Mouse (Mus musculus): ENCODE results near the gene Rab7b. TPM values are rescaled to one million over a fixed set of nuclear protein-coding genes. Genes with fewer than 3 reads are reported as not detected.
A peak's percentile ranks its signal among the peaks of the same experiment; 100 is the strongest.

The Rab7b gene
- polyA plus RNA-seq, 1 experiment from 2014 or later: 2.3 TPM

DNA sequence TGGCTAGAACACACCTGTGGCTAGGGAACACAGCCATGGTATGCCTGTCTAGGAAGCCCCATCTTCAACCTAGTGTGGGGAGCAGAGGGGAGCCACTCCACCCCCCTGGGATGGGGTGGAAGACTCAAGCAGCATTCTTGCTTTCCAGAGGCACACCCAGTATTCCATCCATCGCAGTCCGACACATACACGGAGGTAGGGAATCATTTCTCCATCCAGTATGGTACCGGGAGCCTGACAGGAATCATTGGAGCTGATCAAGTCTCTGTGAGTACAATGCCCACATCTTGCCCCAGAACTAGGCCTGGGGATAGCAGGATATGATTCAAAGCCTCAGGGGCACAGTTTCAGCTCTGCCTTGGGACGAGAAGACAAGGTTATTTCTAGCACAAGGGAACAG lies 24.4 kb upstream of the Rab7b start:
- TF ChIP-seq CTCF (IDR thresholded peaks at IDR 0.05; ENCODE audit: low read depth) (no peak), EP300 (IDR thresholded peaks at IDR 0.05; ENCODE audit: low read depth) (no peak)
- Histone ChIP-seq H3K4me1 (ENCODE audit: insufficient read depth) (peaks cover 20% of the 10 kb centered on the region), H3K4me3 (ENCODE audit: low read depth, low read length) (no peak overlapping the region), H3K27me3 (ENCODE audit: insufficient read depth, low read length) (no peaks in the 10 kb centered on the region), H3K36me3 (replicated peaks; ENCODE audit: insufficient read depth, low read length) (peaks cover 6% of the 10 kb centered on the region), H3K27ac (ENCODE audit: low read depth) (no peak overlapping the region), H3K9me3 (ENCODE audit: low read length) (no peaks in the 10 kb centered on the region), H3K4me2 (ENCODE audit: low read depth, low read length) (peak overlapping the region; percentile 51), H3K9ac (replicated peaks) (no peak overlapping the region)
- WGBS (ENCODE audit: insufficient replicate concordance): 89% methylated on average over 5 of the region's 5 CpGs
- no peak for DNase-seq
- ATAC-seq: no peak

DNA sequence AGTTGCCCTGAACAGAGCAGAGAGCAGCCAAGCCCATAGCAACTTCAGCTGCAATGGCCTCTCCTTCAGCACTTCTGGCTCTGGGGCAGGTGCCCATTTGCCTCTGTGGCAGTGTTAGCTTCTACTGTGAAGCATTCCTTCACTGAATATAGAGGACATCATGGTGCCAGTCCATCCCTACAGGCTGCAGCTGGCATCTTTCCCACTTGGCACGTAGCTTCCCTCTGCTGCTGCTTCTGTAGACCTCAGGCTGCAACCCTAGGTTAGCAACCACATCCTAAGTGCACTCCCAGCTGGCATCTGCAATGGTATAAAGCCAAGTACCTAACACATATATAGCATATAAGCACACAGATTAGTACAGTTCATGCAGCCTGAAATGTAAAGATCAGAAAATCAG lies 22.6 kb upstream of the Rab7b start:
- DNase-seq (no peak), ATAC-seq (no peak)
- no peak overlapping the region for H3K27ac ChIP-seq (ENCODE audit: low read depth)
- H3K9ac ChIP-seq (replicated peaks): no peak overlapping the region
- no peaks in the 10 kb centered on the region for H3K9me3 ChIP-seq (ENCODE audit: low read length)
- H3K4me3 ChIP-seq (ENCODE audit: low read depth, low read length): no peak overlapping the region
- 77% methylated on average over 1 of the region's 1 CpGs for WGBS (ENCODE audit: insufficient replicate concordance)
- H3K4me2 ChIP-seq (ENCODE audit: low read depth, low read length): no peak overlapping the region
- no peak for TF ChIP-seq CTCF (IDR thresholded peaks at IDR 0.05; ENCODE audit: low read depth)
- no peak for TF ChIP-seq EP300 (IDR thresholded peaks at IDR 0.05; ENCODE audit: low read depth)
- peaks cover 7% of the 10 kb centered on the region for H3K4me1 ChIP-seq (ENCODE audit: insufficient read depth)
- H3K36me3 ChIP-seq (replicated peaks; ENCODE audit: insufficient read depth, low read length): peaks cover 6% of the 10 kb centered on the region
- H3K27me3 ChIP-seq (ENCODE audit: insufficient read depth, low read length): no peaks in the 10 kb centered on the region

DNA sequence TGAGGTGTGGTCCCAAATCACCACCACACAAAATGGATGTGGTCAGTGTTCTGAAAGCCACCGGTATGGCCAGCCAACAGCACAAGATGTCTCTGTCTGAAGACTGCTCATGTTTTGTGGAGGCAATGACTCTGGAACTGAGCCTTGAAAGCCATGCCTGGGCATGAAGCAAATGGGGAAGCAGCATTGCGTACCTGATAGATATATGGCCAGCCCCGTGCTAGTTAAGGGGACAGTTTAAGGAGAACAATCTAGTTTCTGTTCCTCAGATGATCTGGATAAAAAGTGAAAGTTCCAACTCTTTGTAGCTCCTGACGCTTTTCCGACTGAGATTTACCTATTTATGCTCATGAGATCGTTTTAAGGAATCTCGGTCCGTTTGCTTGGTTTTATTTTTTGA lies 17.4 kb upstream of the Rab7b start:
- TF ChIP-seq EP300 (IDR thresholded peaks at IDR 0.05; ENCODE audit: low read depth) (no peak), CTCF (IDR thresholded peaks at IDR 0.05; ENCODE audit: low read depth) (no peak)
- H3K4me3 ChIP-seq (ENCODE audit: low read depth, low read length): no peak overlapping the region
- WGBS (ENCODE audit: insufficient replicate concordance): 75% methylated on average over 8 of the region's 8 CpGs

DNA sequence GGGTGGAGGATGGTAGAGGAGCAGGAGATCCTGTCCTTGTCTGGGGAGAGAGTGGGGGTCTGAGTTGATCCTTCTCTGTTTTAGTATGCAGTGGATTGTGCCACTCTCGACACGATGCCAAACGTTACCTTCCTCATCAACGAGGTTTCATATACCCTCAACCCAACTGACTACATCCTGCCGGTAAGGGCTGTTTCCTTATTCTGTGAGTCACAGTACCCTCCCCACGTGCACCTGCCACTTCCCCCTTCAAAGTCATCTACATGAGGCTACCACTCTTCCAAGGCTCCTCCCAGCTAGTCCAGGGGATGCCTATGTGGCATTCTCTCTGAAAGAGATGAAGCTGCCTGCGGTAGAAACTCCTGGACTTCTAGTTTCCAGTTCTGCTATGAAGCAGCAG lies 16.1 kb upstream of the Rab7b start:
- Histone ChIP-seq H3K27ac (ENCODE audit: low read depth) (no peak overlapping the region), H3K4me3 (ENCODE audit: low read depth, low read length) (no peak overlapping the region), H3K9ac (replicated peaks) (no peak overlapping the region), H3K4me1 (ENCODE audit: insufficient read depth) (no peaks in the 10 kb centered on the region), H3K27me3 (ENCODE audit: insufficient read depth, low read length) (no peaks in the 10 kb centered on the region), H3K9me3 (ENCODE audit: low read length) (no peaks in the 10 kb centered on the region), H3K4me2 (ENCODE audit: low read depth, low read length) (no peak overlapping the region), H3K36me3 (replicated peaks; ENCODE audit: insufficient read depth, low read length) (peaks cover 3% of the 10 kb centered on the region)
- ATAC-seq (0 out of 2 replicates have a peak, but pooled peaks have one; percentile 35), DNase-seq (no peak)
- TF ChIP-seq EP300 (IDR thresholded peaks at IDR 0.05; ENCODE audit: low read depth): no peak
- TF ChIP-seq CTCF (IDR thresholded peaks at IDR 0.05; ENCODE audit: low read depth): no peak
- 36% methylated on average over 7 of the region's 7 CpGs for WGBS (ENCODE audit: insufficient replicate concordance)

More for the DNA sequence above, 17.4 kb upstream of the Rab7b start:
- H3K4me2 ChIP-seq (ENCODE audit: low read depth, low read length): no peak overlapping the region
- no peaks in the 10 kb centered on the region for H3K27me3 ChIP-seq (ENCODE audit: insufficient read depth, low read length)
- H3K9me3 ChIP-seq (ENCODE audit: low read length): no peaks in the 10 kb centered on the region
- H3K4me1 ChIP-seq (ENCODE audit: insufficient read depth): no peaks in the 10 kb centered on the region
- DNase-seq (no peak), ATAC-seq (no peak)
- peaks cover 3% of the 10 kb centered on the region for H3K36me3 ChIP-seq (replicated peaks; ENCODE audit: insufficient read depth, low read length)
- H3K27ac ChIP-seq (ENCODE audit: low read depth): no peak overlapping the region
- H3K9ac ChIP-seq (replicated peaks): no peak overlapping the region

DNA sequence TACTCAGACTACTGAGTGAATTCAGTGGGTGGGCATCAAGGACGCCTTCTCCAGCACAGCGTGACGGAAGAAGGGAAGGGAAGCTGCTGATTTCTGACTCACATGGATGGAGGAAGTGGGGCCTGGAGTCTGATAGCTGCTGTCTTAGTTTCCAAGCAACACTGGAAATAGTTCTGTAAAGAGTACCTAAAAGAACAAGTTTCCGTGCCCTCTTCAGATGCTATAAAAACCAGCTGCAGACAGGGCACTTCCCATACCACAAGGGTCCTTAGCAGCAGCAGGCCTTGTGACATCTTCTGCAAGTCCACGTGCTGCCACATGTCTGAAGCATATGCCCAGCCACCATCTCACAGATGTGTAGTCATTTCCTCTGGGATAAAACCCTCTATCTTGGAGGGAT lies 8.9 kb upstream of the Rab7b start:
- Histone ChIP-seq H3K4me3 (ENCODE audit: low read depth, low read length) (no peak overlapping the region), H3K9ac (replicated peaks) (no peak overlapping the region), H3K9me3 (ENCODE audit: low read length) (no peaks in the 10 kb centered on the region), H3K36me3 (replicated peaks; ENCODE audit: insufficient read depth, low read length) (no peaks in the 10 kb centered on the region), H3K27me3 (ENCODE audit: insufficient read depth, low read length) (no peaks in the 10 kb centered on the region), H3K4me2 (ENCODE audit: low read depth, low read length) (no peak overlapping the region), H3K4me1 (ENCODE audit: insufficient read depth) (no peaks in the 10 kb centered on the region), H3K27ac (ENCODE audit: low read depth) (no peak overlapping the region)
- TF ChIP-seq CTCF (IDR thresholded peaks at IDR 0.05; ENCODE audit: low read depth) (no peak), EP300 (IDR thresholded peaks at IDR 0.05; ENCODE audit: low read depth) (no peak)
- 68% methylated on average over 5 of the region's 5 CpGs for WGBS (ENCODE audit: insufficient replicate concordance)
- DNase-seq: no peak
- no peak for ATAC-seq

DNA sequence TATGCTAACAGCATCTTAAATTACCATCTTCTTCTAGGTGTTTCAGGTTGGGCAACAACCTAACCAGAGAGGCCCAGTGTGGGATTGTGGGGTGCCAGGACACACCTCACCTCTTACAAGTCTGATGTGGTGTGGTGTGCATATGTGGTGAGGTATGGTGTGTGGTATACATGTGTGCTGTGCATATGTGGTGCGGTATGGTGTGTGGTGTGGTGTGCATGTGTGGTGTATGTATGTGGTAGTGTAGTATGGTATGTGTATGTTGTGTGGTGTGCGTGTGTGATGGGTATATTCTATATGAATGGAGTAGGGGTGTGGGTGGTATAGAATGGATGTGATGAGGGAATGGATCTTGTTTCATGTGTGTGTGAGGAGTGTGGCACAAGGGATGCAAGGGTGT lies 756 bp upstream of the Rab7b start:
- TF ChIP-seq EP300 (IDR thresholded peaks at IDR 0.05; ENCODE audit: low read depth) (no peak), CTCF (IDR thresholded peaks at IDR 0.05; ENCODE audit: low read depth) (no peak)
- ATAC-seq: no peak
- no peaks in the 10 kb centered on the region for H3K9me3 ChIP-seq (ENCODE audit: low read length)
- WGBS (ENCODE audit: insufficient replicate concordance): 88% methylated on average over 2 of the region's 2 CpGs
- H3K4me2 ChIP-seq (ENCODE audit: low read depth, low read length): no peak overlapping the region
- no peak overlapping the region for H3K9ac ChIP-seq (replicated peaks)
- no peak for DNase-seq
- H3K4me3 ChIP-seq (ENCODE audit: low read depth, low read length): no peak overlapping the region
- 0 out of 2 replicates have a peak, but pooled peaks cover 3% of the 10 kb centered on the region for H3K4me1 ChIP-seq (ENCODE audit: insufficient read depth)
- no peaks in the 10 kb centered on the region for H3K27me3 ChIP-seq (ENCODE audit: insufficient read depth, low read length)
- no peaks in the 10 kb centered on the region for H3K36me3 ChIP-seq (replicated peaks; ENCODE audit: insufficient read depth, low read length)
- no peak overlapping the region for H3K27ac ChIP-seq (ENCODE audit: low read depth)

DNA sequence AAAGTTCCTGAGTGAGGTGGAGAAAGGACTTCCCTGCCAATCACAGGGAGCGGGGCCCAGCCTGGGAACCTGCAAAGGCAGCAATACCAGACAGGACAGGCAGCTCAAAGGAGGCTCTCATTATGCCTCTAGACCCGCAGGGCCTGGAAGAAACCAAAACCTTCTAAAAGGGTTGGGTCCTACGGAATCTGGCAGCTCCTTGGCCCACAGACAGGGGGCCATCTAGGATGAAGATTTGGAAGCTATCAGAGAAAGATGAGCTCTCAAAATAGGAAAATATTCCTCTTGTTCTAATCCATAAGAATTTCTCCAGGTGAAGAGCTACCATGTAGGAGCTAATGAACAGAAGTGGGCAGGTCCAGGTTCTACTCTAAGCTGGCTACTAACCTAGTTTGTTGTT lies 521 bp downstream of the Rab7b start:
- ATAC-seq (no peak), DNase-seq (no peak)
- no peak overlapping the region; the same call in 1 of the 2 replicates for H3K27ac ChIP-seq (ENCODE audit: low read depth)
- H3K4me3 ChIP-seq (ENCODE audit: low read depth, low read length): 0 out of 2 replicates have a peak overlapping the region, but pooled peaks have one; percentile 0
- H3K4me2 ChIP-seq (ENCODE audit: low read depth, low read length): peak overlapping the region; percentile 7
- no peaks in the 10 kb centered on the region for H3K36me3 ChIP-seq (replicated peaks; ENCODE audit: insufficient read depth, low read length)
- 67% methylated on average over 3 of the region's 3 CpGs for WGBS (ENCODE audit: insufficient replicate concordance)
- H3K4me1 ChIP-seq (ENCODE audit: insufficient read depth): 0 out of 2 replicates have a peak, but pooled peaks cover 3% of the 10 kb centered on the region
- no peaks in the 10 kb centered on the region for H3K9me3 ChIP-seq (ENCODE audit: low read length)
- H3K9ac ChIP-seq (replicated peaks): no peak overlapping the region
- no peaks in the 10 kb centered on the region for H3K27me3 ChIP-seq (ENCODE audit: insufficient read depth, low read length)
- TF ChIP-seq EP300 (IDR thresholded peaks at IDR 0.05; ENCODE audit: low read depth) (no peak), CTCF (IDR thresholded peaks at IDR 0.05; ENCODE audit: low read depth) (no peak)

All from liver, postnatal 0 days (tissue).